Mouse (Mus musculus) bone marrow, adult 2 months (tissue): Measurements from ENCODE around the gene Dner. TPM values are rescaled to one million over a fixed set of nuclear protein-coding genes. Genes with fewer than 3 reads are reported as not detected.
A peak's percentile ranks its signal among the peaks of the same experiment; 100 is the strongest.

Experiments used
- H3K27ac ChIP-seq: fragments of 200-500 bp; 2 replicates; pipeline ENCODE4 v1.5.1; 2012; ENCODE audit warnings: low read depth, mild to moderate bottlenecking, control low read depth, inconsistent platforms, low read length; ENCODE audit not compliant: control insufficient read depth, poor library complexity, insufficient read depth
- H3K4me1 ChIP-seq: fragments of 200-500 bp; 2 replicates; pipeline ENCODE4 v1.6.1; 2011; ENCODE audit warnings: low read length; ENCODE audit not compliant: control insufficient read depth, insufficient read depth
- H3K4me3 ChIP-seq: fragments of 200-500 bp; replicated peaks from 2 replicates; pipeline ENCODE3; 2011; ENCODE audit warnings: mild to moderate bottlenecking, low read depth, low read length, control low read depth; ENCODE audit not compliant: control insufficient read depth
- CTCF ChIP-seq: fragments of 200-500 bp; IDR thresholded peaks from 2 replicates; pipeline ENCODE4 v1.5.1; 2011; ENCODE audit warnings: low read length, control low read depth; ENCODE audit not compliant: control insufficient read depth, insufficient read depth
- POLR2A ChIP-seq: fragments of 200-500 bp; IDR thresholded peaks from 2 replicates; pipeline ENCODE4 v1.6.1; 2011; ENCODE audit warnings: low read depth, mild to moderate bottlenecking, control low read depth, low read length, borderline replicate concordance; ENCODE audit not compliant: control insufficient read depth
- WGBS: fragments of 180-500 bp; shearing (Covaris S2); methylation state at CpG from one replicate; pipeline ENCODE4 v1.1.7; 2018; 5-methylcytosine and 5-hydroxymethylcytosine counted together
- polyA plus RNA-seq: library from polyadenylated mRNA; stranded (reverse); fragments of >200 nt; gene quantifications from 2 replicates; pipeline ENCODE4 v1.2.4, GENCODE M21; 2011; ENCODE audit warnings: low replicate concordance; ENCODE audit not compliant: missing spikeins, insufficient read depth, insufficient read length

Gene Dner
- polyA plus RNA-seq, 1 experiment: 0.70 TPM

GRCm38 (mm10) chr1:84585434-84585833, 110.6 kb downstream of the Dner start:
- Histone ChIP-seq H3K4me1 (no peaks in the 10 kb centered on the region), H3K27ac (no peak overlapping the region), H3K4me3 (no peak overlapping the region)
- 38% methylated on average over 6 of the region's 6 CpGs for WGBS
- no peak for TF ChIP-seq CTCF
- no peak for TF ChIP-seq POLR2A

GRCm38 (mm10) chr1:84581812-84582211, 114.2 kb downstream of the Dner start:
- 51% methylated on average over 2 of the region's 2 CpGs for WGBS
- H3K4me1 ChIP-seq: no peaks in the 10 kb centered on the region
- peak; percentile 36; the same call in 1 of the 2 replicates for TF ChIP-seq CTCF
- TF ChIP-seq POLR2A: no peak
- no peak overlapping the region for H3K27ac ChIP-seq
- no peak overlapping the region for H3K4me3 ChIP-seq

GRCm38 (mm10) chr1:84561841-84562240, 134.2 kb downstream of the Dner start:
- TF ChIP-seq CTCF (no peak), POLR2A (no peak)
- Histone ChIP-seq H3K4me3 (no peak overlapping the region), H3K4me1 (no peaks in the 10 kb centered on the region), H3K27ac (no peak overlapping the region)
- WGBS: 48% methylated on average over 8 of the region's 8 CpGs

- H3K4me1 ChIP-seq: no peaks in the 10 kb centered on the region
- H3K4me3 ChIP-seq: no peak overlapping the region
- 82% methylated on average over 4 of the region's 4 CpGs for WGBS
- H3K27ac ChIP-seq: no peak overlapping the region
- TF ChIP-seq CTCF: no peak
- no peak for TF ChIP-seq POLR2A
These were observed 134.6 kb downstream of the Dner start for GRCm38 (mm10) chr1:84561387-84561786.

GRCm38 (mm10) chr1:84556546-84557511, 139.2 kb downstream of the Dner start:
- no peak for TF ChIP-seq POLR2A
- no peak for TF ChIP-seq CTCF
- no peak overlapping the region for H3K4me3 ChIP-seq
- WGBS: 73% methylated on average over 8 of the region's 8 CpGs
- H3K4me1 ChIP-seq: no peaks in the 10 kb centered on the region
- H3K27ac ChIP-seq: no peak overlapping the region

GRCm38 (mm10) chr1:84552005-84552404, 144.0 kb downstream of the Dner start:
- 84% methylated on average over 3 of the region's 3 CpGs for WGBS
- Histone ChIP-seq H3K4me3 (no peak overlapping the region), H3K27ac (no peak overlapping the region), H3K4me1 (no peaks in the 10 kb centered on the region)
- TF ChIP-seq CTCF (no peak), POLR2A (no peak)

- no peak overlapping the region for H3K27ac ChIP-seq
- H3K4me3 ChIP-seq: no peak overlapping the region
- 56% methylated on average over 2 of the region's 2 CpGs for WGBS
- no peak for TF ChIP-seq POLR2A
- no peak for TF ChIP-seq CTCF
- no peaks in the 10 kb centered on the region for H3K4me1 ChIP-seq
These were observed 146.0 kb downstream of the Dner start for GRCm38 (mm10) chr1:84550065-84550368.

- no peak overlapping the region for H3K4me3 ChIP-seq
- 32% methylated on average over 2 of the region's 2 CpGs for WGBS
- no peak overlapping the region for H3K27ac ChIP-seq
- no peaks in the 10 kb centered on the region for H3K4me1 ChIP-seq
- TF ChIP-seq CTCF (no peak), POLR2A (no peak)
These were observed 146.5 kb downstream of the Dner start for GRCm38 (mm10) chr1:84549367-84550064.
